Mouse (Mus musculus): ENCODE measurements around the gene Phldb1. TPM values are rescaled to one million over a fixed set of nuclear protein-coding genes. Genes with fewer than 3 reads are reported as not detected.

Phldb1 gene
- total and polyA plus RNA-seq, 2 experiments from 2014 or later, result 35.3 to 152 TPM

GRCm38 (mm10) chr9:44767101-44768028 is 32.4 kb upstream of the Phldb1 start, which contains the start of the genes Arcn1 and Ift46:
TSS of gene Arcn1 (minus strand) at chr9:44767845.
TSS of gene Ift46 (plus strand) at chr9:44767908.
- Histone ChIP-seq H3K9me3 (ENCODE audit: low read length) (no peaks in the 10 kb centered on the region), H3K36me3 (ENCODE audit: insufficient read depth, low read length) (no peaks in the 10 kb centered on the region), H3K4me3 (ENCODE audit: low read length) (peak within 1 kb of the TSS; percentile 62), H3K27me3 (ENCODE audit: insufficient read depth, low read length) (no peaks in the 10 kb centered on the region), H3K4me2 (ENCODE audit: low read depth, low read length) (peak within 1 kb of the TSS; percentile 64), H3K4me1 (ENCODE audit: insufficient read depth, low read length) (peaks cover 8% of the 10 kb centered on the region), H3K9ac (replicated peaks; ENCODE audit: low read length) (peak within 1 kb of the TSS; percentile 88), H3K27ac (peak within 1 kb of the TSS; percentile 98)
- ATAC-seq (peak; percentile 93), DNase-seq (ENCODE audit: low spot score) (peak; percentile 95)
- TF ChIP-seq CTCF (IDR thresholded peaks at IDR 0.05; ENCODE audit: low read depth), result no peak
- WGBS, result under 1% methylated on average over 57 of the region's 82 CpGs

- ATAC-seq (no peak), DNase-seq (ENCODE audit: low spot score) (no peak)
- no peak for TF ChIP-seq CTCF (IDR thresholded peaks at IDR 0.05; ENCODE audit: low read depth)
- 80% methylated on average over 2 of the region's 2 CpGs for WGBS
- H3K9ac ChIP-seq (replicated peaks; ENCODE audit: low read length), result no peak overlapping the region
- no peak overlapping the region for H3K4me3 ChIP-seq (ENCODE audit: low read length)
- H3K9me3 ChIP-seq (ENCODE audit: low read length), result no peaks in the 10 kb centered on the region
- H3K27me3 ChIP-seq (ENCODE audit: insufficient read depth, low read length), result no peaks in the 10 kb centered on the region
- no peak overlapping the region for H3K27ac ChIP-seq
- H3K4me1 ChIP-seq (ENCODE audit: insufficient read depth, low read length), result 0 out of 2 replicates have a peak, but pooled peaks cover 2% of the 10 kb centered on the region
- no peak overlapping the region for H3K4me2 ChIP-seq (ENCODE audit: low read depth, low read length)
- no peaks in the 10 kb centered on the region; the same call in 1 of the 2 replicates for H3K36me3 ChIP-seq (ENCODE audit: insufficient read depth, low read length)
Observed at GRCm38 (mm10) chr9:44760873-44761272, 25.9 kb upstream of the Phldb1 start.

DNA sequence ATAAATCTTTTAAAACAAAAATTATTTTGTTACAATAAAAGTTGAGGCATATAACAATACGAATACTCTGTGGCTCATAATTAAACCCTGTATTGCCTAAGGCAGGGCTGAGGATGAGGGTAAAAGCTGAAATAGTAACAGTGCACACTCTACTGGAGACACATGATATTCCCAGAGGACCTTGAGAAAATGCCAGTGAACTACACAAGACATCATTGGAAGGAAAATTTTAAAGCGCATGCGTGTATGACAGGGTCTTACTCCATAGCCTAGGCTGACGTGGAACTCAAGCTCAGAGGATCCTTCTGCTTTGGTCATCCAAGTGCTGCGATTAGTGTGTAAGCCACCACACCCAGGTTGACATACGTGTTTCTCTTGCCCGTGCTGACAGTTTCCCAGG is 13.5 kb upstream of the Phldb1 start:
- no peak for DNase-seq (ENCODE audit: low spot score)
- ATAC-seq, result no peak
- no peak overlapping the region for H3K27ac ChIP-seq
- WGBS, result 95% methylated on average over 7 of the region's 7 CpGs
- H3K4me2 ChIP-seq (ENCODE audit: low read depth, low read length), result no peak overlapping the region
- H3K9me3 ChIP-seq (ENCODE audit: low read length), result no peaks in the 10 kb centered on the region
- H3K27me3 ChIP-seq (ENCODE audit: insufficient read depth, low read length), result no peaks in the 10 kb centered on the region
- no peak overlapping the region for H3K9ac ChIP-seq (replicated peaks; ENCODE audit: low read length)
- no peak overlapping the region for H3K4me3 ChIP-seq (ENCODE audit: low read length)
- peak; percentile 13; the same call in 1 of the 2 replicates for TF ChIP-seq CTCF (IDR thresholded peaks at IDR 0.05; ENCODE audit: low read depth)
- H3K36me3 ChIP-seq (ENCODE audit: insufficient read depth, low read length), result peaks cover 47% of the 10 kb centered on the region
- H3K4me1 ChIP-seq (ENCODE audit: insufficient read depth, low read length), result no peaks in the 10 kb centered on the region

DNA sequence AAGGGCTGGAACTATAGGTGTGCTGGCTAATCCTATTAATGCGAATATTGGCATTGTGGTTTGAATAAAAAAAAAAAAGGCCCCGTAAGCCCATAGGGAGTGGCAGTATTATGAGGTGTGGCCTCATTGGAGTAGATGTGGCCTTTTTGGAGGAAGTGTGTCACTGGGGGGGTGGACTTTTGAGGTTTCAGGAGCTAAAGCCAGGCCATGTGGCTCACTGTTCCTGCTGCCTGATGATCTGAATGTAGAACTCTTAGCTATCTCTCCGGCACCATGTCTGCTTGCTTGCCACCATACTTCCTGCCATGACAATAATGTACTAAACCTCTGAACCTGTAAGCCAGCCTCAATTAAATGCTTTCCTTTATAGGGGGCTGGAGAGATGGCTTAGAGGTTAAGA is 12.3 kb upstream of the Phldb1 start:
- Histone ChIP-seq H3K9me3 (ENCODE audit: low read length) (no peaks in the 10 kb centered on the region), H3K4me2 (ENCODE audit: low read depth, low read length) (no peak overlapping the region), H3K4me3 (ENCODE audit: low read length) (no peak overlapping the region), H3K27ac (no peak overlapping the region), H3K27me3 (ENCODE audit: insufficient read depth, low read length) (no peaks in the 10 kb centered on the region), H3K9ac (replicated peaks; ENCODE audit: low read length) (no peak overlapping the region), H3K4me1 (ENCODE audit: insufficient read depth, low read length) (no peaks in the 10 kb centered on the region), H3K36me3 (ENCODE audit: insufficient read depth, low read length) (peaks cover 53% of the 10 kb centered on the region)
- ATAC-seq, result no peak
- WGBS, result 91% methylated on average over 3 of the region's 3 CpGs
- TF ChIP-seq CTCF (IDR thresholded peaks at IDR 0.05; ENCODE audit: low read depth), result no peak
- no peak for DNase-seq (ENCODE audit: low spot score)

GRCm38 (mm10) chr9:44746666-44747065 is 11.7 kb upstream of the Phldb1 start:
- Histone ChIP-seq H3K27me3 (ENCODE audit: insufficient read depth, low read length) (no peaks in the 10 kb centered on the region), H3K27ac (no peak overlapping the region), H3K4me3 (ENCODE audit: low read length) (no peak overlapping the region), H3K4me2 (ENCODE audit: low read depth, low read length) (no peak overlapping the region), H3K4me1 (ENCODE audit: insufficient read depth, low read length) (no peaks in the 10 kb centered on the region), H3K9me3 (ENCODE audit: low read length) (no peaks in the 10 kb centered on the region), H3K36me3 (ENCODE audit: insufficient read depth, low read length) (peaks cover 47% of the 10 kb centered on the region), H3K9ac (replicated peaks; ENCODE audit: low read length) (no peak overlapping the region)
- ATAC-seq, result no peak
- DNase-seq (ENCODE audit: low spot score), result no peak
- no peak for TF ChIP-seq CTCF (IDR thresholded peaks at IDR 0.05; ENCODE audit: low read depth)
- 88% methylated on average over 3 of the region's 3 CpGs for WGBS

GRCm38 (mm10) chr9:44745371-44745770 is 10.4 kb upstream of the Phldb1 start:
- DNase-seq (ENCODE audit: low spot score) (no peak), ATAC-seq (no peak)
- no peak for TF ChIP-seq CTCF (IDR thresholded peaks at IDR 0.05; ENCODE audit: low read depth)
- H3K27me3 ChIP-seq (ENCODE audit: insufficient read depth, low read length), result no peaks in the 10 kb centered on the region
- no peak overlapping the region for H3K4me3 ChIP-seq (ENCODE audit: low read length)
- no peaks in the 10 kb centered on the region for H3K9me3 ChIP-seq (ENCODE audit: low read length)
- H3K9ac ChIP-seq (replicated peaks; ENCODE audit: low read length), result no peak overlapping the region
- no peak overlapping the region for H3K27ac ChIP-seq
- 86% methylated on average over 7 of the region's 7 CpGs for WGBS
- no peak overlapping the region for H3K4me2 ChIP-seq (ENCODE audit: low read depth, low read length)
- no peaks in the 10 kb centered on the region for H3K4me1 ChIP-seq (ENCODE audit: insufficient read depth, low read length)
- peaks cover 36% of the 10 kb centered on the region for H3K36me3 ChIP-seq (ENCODE audit: insufficient read depth, low read length)
